Mouse (Mus musculus) heart, adult 18-20 months (tissue): ENCODE data around the gene Cxcl5. TPM values are rescaled to one million over a fixed set of nuclear protein-coding genes. Genes with fewer than 3 reads are reported as not detected.

ENCODE experiments used
- DNase-seq, 2 experiments: peaks; one replicate each; pipeline ENCODE4 v3.0.0; 2021 to 2022; ENCODE audit warnings: mixed read lengths in 1 of 2
- long read RNA-seq, 2 experiments: library from polyadenylated mRNA; stranded (forward); transcript quantifications; one replicate each; pipeline ENCODE4 v2.0.0; 2021
- total RNA-seq, 2 experiments: library from RNA; stranded (reverse); gene quantifications; 2 replicates each; pipeline ENCODE4 v1.2.3; 2021

Gene Cxcl5
- total RNA-seq, result under 1 TPM in 1 of 2 experiments, not detected in 1; 0.54 TPM
- long read RNA-seq, experiment 1, result 0 reads
- long read RNA-seq, experiment 2, result 0 reads

DNA sequence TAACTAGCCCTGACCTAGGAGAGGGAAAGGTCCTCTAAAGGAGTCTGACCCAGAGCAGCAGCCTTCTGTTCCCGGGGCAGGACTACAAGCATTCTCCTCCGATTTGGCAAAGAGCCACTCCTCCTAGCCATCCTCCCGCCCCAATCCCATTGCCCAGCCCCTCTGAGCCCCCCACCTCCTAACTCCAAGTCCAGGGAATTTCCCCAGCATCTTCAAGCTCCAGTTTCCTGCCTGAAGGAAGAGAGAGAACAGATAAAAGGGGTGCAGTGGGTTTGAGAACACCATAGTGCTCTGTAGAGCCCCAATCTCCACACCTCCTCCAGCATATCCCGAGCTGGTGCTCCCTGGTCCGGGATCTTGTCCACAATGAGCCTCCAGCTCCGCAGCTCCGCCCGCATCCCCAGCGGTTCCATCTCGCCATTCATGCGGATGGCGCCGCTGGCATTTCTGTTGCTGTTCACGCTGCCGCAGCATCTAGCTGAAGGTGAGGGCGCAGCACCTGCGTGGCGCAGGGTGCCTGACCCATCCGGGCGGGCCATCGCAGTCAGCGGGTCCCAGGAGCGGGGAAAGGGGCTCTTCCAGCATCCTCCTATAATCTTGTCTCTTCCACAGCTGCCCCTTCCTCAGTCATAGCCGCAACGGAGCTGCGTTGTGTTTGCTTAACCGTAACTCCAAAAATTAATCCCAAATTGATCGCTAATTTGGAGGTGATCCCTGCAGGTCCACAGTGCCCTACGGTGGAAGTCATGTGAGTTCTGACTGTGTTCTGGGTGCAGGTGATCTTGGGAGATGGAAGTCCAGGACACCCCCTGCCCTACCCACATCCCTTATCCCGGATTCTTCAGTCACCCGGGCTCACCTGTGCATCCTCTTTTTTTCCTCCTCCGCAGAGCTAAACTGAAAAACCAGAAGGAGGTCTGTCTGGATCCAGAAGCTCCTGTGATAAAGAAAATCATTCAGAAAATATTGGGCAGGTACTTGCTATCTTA, at the start of gene Cxcl5:
Gene Cxcl5 (plus strand): TSS at position 284 of the 989 bp plus-strand sequence.
- peak in 1 of 2 experiments; percentile 30 for DNase-seq

DNA sequence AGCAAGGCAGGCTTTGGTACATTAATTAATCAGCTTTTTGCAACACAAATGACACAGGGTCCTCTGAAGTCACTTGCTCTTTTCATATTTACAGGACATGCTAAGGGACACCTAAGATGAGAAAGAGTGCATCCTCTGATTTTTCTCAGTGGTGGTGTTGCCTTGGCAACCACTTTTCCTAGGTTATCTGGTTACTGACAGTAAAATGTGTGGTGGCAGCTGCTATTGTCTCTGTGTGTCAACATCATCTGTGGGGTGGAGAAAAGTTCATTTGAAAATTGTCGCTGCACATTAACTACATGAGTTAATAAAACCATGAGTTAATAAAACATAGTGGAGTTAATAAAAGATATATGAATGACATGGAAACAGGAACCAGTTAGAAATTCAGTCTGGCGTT, 47.8 kb upstream of the Cxcl5 start:
- DNase-seq, result no peak

DNA sequence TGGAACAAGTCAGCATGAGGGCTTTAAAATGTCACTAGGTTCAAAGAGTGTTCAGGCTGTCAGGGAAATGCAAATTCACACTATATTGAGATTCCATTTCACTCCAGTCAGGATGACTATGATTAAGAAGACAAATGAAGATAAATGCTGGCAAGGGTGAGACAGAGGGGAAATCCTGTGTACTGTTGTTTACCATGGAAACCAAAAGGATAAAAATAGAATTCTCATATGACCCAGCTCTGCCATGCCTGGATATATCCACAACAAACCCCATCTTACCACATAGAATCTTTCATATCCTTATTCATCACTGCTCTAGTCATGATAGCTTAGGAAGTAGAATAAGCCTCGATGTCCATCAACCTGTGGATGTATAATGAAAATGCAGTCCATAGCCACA, 41.2 kb upstream of the Cxcl5 start:
- no peak for DNase-seq

DNA sequence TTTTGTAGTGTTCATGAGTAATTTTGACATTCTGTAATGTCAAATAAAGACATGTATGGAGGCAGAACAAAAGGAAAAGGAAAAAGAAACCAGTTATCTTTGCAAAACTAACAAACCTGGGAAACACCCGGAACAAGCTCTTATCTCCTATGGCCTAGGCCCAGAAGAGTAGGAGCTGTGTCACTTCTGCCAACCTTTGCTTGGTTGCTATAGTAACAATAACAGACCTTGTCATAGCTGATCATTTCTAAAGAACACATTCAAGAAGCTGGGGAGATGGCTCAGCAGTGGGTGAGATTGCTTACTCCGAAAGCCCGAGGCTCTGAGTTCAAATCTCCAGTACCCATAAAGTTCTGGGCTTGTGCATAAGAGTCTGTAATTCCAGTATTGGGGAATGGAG, 36.5 kb upstream of the Cxcl5 start:
- DNase-seq, result no peak

DNA sequence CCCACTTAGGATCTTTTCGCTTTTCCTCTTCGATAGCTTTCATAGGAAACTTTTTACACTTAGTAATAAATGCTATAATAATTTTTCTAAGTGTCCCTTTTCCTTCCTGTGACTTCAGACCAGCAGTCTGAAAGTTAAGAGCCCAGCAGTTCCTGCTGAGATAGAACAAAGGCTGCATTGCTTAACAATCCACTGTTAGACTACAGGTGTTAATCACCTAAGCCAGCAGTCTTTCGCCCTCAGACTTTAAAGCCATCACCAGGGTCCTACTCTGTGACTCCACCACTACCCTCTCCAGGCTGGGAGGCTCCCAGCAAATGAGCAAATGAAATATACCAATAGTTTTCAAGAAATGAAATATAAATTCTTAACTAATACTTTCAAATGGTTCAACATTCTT, 30.9 kb upstream of the Cxcl5 start:
- DNase-seq, result no peak

DNA sequence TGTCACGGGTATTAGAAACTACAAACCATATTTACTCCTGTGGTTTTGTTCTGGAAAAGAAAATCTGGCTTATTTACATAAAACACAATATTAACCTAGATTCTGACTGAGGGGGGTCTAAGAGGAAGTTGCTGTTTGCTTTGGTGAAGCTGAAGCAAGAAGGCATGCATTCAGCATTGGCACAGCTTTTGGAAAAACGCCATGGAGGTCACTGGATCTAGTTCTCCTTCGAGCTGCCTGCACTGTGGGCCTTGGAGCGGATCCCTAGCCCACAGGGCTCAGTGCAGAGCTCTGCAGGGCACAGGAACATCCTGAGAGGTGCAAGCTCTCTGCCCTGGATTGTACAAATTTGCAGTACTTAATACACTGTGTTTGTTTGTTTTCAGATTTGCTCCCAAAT, 27.7 kb upstream of the Cxcl5 start:
- DNase-seq, result peak; percentile 17 to 37

DNA sequence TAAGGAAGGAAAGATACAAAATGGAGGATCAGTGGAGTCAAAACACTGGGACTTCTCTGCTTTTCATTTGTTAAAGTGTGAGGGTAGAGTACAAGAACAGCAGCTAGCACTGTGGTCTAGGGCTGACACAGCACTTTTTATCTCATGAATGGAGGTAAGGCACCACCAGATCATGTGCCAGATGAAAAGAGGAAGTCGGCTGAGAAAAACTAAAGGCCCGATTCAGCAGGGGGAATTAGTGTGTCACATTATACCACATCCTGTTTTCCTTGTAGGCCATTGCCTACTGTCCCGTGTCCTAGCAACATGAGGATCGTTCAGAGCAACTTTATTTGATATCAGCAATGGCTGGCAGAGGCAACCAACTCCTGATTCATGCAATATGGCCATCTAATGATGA, 17.1 kb upstream of the Cxcl5 start:
- DNase-seq, result peak in 1 of 2 experiments; percentile 64

DNA sequence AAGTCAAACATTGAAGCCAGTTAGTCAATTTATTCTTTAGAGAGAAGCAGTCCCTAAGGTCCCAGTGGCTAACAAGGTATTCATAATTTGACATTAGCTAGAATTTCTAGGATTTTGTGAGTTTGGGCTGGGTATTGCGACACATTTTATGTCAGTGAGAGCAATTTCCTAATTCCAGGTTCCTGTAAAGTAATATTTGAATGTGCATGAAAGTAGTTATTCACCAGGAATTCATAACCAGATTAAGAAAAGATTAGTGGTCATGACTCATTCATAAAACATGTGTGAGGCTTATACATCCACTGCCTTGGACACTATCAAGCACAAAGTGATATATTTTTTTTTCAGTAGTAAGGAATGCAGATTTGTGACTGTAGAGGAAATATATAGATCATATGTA, 5.2 kb upstream of the Cxcl5 start:
- DNase-seq, result no peak

DNA sequence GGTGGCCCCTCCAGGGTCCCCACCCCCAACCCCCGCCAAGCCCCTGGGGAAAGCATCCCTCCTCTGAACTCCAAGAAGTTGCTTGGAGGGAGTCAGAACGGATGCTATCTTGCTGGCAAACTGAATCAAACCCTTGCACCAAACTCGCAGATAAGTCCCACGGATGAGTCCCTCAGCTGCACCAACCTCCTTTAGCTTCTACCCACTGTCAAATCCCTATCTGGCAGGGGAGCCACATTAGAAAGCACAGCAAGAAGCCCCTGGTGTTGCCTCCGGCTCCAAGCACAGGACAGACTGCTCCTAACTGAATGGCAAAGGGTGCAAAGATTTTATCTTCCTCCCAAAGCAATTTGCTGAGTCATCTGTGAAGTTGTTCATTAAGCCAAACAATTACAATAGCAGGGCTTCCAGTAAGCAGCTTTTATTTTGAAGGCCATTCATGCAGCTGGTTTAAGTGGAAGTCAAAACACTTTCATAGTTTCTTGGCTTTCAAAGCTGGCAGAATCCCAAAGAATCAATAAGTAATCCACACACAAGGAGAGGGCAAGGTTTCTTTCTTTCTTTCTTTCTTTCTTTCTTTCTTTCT, 1.0 kb upstream of the Cxcl5 start:
- peak; percentile 42 to 52 for DNase-seq

DNA sequence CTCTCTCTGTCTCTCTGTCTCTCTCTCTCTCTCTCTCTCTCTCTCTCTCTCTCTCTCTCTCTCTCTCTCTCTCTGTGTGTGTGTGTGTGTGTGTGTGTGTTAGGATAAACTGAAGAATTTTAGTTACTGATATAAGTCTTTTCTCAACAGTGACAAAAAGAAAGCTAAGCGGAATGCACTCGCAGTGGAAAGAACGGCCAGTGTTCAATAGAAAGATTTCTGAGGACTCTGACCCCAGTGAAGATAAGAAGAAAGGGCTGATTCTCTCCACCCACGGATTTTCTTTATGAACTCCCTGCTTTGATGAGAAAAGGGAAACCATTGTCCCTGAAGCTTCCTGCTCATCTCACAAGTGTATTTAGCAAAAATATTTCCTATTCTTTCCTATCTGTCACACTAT, 1.1 kb downstream of the Cxcl5 start:
- no peak for DNase-seq

DNA sequence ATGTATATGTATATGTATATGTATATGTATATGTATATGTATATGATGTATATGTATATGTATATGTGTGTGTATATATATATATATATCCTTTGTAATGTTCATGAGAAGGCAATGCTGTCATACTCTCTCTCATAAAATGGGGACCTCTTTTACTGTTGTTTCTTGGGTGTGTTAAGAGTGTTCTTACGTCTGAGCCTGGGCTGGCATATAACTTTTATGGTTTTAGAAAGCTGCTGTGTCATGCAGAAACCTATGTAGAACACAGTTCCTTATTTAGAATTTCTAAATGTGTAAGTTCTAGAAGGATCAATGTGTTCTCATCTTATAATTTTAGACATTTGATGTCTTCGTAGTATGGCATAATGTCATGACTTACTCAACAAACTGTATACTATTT, 1.7 kb downstream of the Cxcl5 start:
- DNase-seq, result no peak

DNA sequence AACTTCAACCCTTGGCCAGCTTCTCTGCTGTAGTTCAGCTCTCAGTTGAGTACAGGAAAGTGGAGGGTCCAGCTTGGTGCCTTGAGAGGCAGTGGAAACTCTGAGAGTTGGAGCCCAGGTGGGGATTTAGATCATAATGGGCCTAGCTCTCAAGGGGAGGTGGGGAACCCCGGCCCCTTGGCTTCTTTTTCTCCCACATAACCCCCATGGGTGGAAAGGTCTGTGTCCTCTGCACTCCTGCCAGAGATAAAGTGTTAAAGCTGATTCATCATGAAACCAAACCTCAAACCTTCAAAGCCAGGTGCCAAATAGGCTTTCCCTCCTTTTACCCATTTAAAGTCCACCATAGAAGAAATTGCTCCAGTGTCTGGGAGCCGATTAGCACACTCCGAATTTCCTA, 2.7 kb downstream of the Cxcl5 start:
- no peak for DNase-seq

DNA sequence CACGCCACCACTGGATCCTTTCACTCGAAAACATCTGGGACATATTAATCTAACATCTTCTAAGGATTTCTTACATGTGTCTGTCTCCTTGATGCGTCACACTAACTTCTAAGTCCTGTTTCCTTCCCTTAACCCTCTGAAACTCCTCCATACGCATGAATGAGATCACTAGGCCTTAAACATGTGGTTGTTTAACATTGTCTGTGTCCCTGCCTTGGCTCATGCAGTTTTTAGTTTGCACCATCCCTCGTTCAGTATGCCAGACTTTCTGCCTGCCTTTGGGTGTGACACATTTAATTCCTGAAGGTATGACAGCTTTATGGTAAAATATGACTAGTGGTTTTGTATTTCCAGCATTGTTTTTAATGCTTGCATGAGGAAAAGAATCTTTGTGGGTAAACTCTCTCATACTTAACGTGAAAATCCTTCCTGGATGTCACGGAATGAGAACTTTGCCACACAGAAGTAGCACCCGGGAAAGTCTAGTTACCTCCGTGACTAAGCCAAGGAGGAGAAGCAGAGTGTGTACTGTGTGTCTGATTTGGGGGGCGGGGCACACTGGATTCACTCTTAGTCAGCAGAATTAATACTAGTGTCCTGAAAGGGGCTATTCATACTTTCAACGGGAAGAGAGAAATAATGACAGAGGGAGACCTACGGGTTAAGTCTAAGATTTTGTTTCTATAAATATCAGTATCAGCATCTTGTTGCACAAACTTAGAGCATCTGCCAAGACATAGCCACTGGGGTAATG, 4.9 kb downstream of the Cxcl5 start:
- no peak for DNase-seq

DNA sequence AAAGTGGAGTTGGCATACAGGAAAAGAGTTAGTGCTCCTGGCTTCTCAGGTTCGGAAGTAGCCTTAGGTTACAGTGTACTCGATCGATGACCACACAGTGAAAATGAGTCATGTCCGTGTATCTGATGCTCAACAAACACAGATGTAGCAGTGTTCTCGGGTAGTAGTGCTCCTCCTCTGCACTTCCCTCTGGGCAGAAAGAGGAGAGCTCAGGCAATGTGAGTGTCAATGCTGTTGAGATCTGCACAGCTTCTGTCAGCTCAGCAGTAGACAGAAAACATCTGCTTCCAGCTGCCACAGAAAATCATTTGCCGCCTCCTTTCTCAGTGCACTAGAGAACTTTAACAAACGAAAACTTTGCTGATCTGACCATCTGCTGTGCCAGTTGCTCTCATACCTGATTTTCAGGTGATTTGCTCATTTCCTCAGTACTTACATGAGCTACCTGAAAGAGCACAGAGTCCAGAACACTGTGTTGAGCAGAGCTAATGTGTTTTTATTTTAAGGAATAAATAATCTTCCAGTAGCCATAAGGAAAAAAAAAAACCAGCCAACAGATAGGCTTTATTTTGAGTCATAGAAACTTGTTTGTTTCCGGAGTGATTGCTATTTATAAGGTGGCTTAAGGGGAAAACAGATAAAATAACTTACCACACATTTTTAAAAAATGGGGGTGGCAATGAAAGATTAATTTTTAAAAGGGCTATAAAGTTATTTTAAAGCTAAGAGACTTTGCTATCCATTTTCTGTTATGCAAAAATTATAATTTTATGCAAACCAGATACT, 6.9 kb downstream of the Cxcl5 start:
- DNase-seq, result no peak

DNA sequence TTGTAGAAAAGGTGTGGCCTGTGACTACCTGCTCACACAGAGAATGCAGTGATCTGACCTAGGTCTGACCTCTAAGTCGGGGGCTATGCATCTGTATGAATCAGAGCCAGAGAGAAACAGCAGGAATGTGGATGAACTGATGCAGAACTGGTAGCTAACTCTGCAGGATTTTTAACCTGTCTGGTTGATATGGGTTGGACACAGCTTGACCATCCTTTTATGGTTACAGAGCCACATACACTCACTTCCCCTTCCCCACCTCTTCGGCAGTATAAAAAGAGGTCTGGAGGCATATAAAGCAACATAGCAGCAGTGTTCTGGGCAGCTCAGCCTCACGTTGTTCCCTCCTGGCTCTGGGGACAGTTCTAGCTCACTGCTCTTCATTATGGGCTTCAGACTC, 9.1 kb downstream of the Cxcl5 start, which contains the start of gene Ppbp:
Gene Ppbp (plus strand): TSS at position 301 of the 400 bp plus-strand sequence.
- DNase-seq, result no peak

DNA sequence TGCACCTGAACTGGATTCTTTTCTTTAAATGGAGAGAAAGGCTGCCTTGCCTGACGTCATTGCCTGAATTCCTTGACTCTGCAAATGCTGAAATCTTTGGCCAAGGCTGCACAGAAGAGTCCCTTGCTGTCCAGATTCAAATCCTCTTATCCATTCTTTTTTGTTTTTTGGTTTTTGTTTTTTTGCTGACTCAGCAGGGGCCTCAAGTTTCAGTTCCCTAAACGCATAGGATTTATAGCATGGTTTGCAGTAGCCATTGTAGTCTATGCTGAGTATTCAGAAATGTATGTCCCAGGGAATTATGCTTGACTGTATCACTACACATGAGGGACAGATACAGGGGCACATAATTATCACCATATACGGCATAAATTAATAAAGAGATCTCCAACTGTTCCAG, 12.2 kb downstream of the Cxcl5 start:
- DNase-seq, result peak; percentile 21 to 47

DNA sequence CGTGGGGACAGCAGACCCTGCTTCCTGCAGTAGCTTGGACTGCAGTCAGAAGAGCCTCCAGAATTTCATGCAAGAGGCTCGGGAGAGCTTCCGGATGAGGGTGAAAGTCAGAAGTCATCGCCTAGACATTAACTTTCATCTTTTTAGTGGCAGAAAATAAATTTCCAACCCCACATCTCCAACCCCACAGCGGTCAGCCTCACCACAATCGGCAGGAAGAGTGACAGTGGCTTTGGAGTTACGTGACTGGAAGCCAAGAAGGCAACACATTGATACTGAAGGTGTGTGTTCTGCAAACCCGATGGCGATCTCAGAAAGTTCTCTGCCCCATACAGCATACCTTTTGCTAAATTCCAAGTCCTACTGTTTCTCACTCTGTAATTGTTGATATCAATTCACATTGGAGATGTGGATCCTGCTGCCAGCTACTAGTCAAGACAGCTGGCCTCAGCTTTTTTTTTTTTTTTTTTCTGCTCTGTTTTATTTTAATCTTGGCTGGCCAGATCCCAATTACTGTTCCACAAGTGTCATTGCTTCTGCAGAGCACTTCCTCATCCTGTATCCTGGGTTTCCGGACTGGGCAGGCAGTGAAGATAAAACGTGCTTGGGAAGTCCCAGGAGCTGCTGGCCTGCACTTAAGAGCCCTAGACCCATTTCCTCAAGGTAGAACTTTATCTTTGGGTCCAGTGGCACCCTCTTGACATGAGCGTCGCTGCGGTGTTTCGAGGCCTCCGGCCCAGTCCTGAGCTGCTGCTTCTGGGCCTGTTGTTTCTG, 12.9 kb downstream of the Cxcl5 start, which contains the start of gene Pf4:
Gene Pf4 (plus strand): TSS at position 556 of the 774 bp plus-strand sequence.
- peak; percentile 66 to 87 for DNase-seq

DNA sequence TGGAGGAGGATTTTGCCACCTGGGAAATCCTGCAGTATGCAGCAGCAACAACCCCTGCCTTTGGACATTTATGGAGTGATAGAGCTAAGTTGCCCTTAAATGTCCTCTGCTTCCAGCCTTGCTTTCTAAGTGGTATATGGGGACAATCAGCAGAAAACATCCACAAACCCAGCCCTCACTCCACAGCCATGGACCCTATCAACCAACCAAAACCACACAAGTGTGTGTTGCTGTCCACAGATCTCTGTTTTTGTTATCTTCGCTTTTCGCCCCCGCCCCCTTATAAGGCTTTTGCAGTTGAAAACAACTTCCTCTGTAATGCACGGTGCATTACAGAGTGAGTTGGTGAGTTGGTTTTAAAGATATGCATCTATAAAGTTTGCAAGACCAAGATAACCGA, 16.4 kb downstream of the Cxcl5 start:
- no peak for DNase-seq

DNA sequence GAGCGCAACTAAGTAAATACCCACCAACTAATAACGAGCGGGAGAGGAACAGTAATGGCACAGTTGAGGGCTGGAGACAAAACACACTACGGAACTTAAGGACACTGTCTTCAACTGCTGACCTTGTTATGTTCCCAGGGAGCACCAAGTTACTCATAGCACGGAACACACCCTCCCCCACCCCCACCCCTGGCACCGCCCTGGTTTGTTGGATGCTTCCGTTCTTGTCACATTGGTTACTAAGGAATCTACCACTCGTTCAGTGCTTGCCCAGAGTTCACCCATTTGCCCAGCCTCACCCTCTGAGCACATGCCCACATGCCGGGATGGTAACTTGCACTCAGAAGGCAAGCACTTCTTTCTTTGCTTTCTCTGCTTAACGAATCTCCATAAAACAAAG, 18.5 kb downstream of the Cxcl5 start:
- no peak for DNase-seq

DNA sequence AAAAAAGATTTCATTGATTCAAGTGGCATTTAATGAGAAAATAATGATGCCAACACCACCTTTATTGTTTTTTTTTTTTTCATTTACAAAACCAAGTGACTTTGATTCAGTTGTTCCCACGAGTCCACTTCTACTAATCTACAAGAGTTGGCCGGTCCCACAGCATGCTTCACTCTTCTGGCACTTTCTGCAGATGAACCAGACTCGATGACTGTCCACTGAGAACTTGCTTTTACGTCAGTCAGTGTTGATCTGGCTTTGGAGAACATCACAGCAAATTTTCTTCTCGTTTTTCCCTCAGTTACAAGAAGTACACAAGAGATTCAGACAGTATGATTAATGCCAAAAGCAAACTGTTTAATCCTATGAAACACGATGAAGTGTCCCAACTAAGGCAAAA, 19.7 kb downstream of the Cxcl5 start:
- peak; percentile 30 to 49 for DNase-seq

DNA sequence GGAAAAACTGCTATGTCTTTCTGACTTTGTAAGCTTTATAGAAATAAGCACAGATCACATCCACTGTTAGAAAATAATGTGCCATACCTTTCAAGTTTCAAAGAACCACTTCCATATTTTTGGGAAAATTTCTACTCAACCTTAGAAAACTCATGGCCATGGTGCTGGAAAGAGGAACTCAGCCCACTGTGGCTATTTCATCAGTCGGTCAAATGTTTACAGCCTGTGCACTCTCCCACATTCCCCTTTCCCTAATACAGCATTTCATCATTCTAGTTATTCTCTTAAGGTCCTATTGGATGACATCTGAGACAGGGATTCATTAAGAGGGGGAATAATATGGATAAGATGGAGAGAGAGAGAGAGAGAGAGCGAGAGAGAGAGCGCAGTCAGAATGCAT, 24.5 kb downstream of the Cxcl5 start:
- DNase-seq, result no peak
